Mouse (Mus musculus) thymus, postnatal 10 days (tissue): ENCODE measurements around the gene Inpp5a.

Source experiments
- DNase-seq, 2 experiments: peaks; one replicate each; pipeline ENCODE4 v3.0.0; 2021; ENCODE audit warnings: low spot score in 2 of 2

Gene Inpp5a

DNA sequence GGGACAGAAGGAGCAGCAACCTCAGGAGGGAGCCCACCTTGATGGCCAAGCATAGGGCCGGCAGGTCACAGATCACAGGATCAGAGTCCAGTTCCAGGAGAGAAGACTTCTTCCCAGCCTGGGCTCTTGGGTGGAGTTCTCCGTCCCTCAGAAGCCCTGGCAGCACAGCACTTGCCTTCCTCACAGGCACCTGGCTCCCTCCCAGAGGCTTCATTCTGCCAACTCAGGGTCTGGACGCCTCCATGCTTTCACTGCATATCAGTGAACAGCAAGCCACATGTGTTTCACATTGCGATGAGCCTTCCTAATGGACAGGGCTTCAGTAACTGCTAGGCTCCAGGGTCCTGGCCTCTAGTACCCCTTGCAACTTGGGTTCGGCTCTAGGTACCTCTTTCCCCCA is 147.4 kb downstream of the Inpp5a start:
- DNase-seq = no peak

DNA sequence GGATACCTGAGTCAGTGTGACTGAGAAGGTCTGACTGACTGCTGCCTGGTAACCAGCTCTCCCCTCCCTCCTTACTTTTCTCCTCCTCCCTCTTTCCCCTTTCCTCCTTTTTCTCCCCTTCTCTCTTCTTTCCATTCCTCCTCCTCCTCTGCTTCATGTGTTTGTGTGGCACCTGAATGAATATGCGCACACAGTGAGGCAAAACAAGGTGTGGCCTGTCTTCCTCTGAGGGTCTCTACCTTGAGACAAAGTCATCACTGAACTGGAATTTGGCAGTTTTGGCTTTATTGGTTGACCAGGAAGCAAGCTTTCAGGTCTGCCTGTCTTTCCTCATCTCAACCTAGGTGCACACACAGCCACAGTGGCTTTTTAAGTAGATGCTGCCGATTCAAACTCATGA is 147.9 kb downstream of the Inpp5a start:
- no peak for DNase-seq

DNA sequence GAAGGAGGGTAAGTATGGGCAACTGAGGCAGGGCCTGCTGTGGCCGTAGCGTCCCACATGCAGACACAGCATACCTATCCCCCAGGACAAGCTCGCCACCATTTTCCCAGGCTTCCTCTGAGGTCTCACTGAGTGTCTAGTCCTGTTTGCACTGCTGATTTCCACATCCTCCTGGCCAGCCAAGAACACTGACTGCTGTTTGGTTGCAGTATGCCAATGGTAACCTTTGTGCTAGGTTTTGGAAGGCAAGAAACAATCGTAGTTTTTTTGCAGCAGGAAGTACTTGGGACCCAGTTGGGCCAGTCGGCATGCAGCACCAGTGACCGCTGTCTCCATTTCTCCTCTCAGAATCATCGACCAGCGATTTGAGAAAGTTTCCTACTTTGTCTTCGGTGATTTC is 148.9 kb downstream of the Inpp5a start:
- no peak for DNase-seq

DNA sequence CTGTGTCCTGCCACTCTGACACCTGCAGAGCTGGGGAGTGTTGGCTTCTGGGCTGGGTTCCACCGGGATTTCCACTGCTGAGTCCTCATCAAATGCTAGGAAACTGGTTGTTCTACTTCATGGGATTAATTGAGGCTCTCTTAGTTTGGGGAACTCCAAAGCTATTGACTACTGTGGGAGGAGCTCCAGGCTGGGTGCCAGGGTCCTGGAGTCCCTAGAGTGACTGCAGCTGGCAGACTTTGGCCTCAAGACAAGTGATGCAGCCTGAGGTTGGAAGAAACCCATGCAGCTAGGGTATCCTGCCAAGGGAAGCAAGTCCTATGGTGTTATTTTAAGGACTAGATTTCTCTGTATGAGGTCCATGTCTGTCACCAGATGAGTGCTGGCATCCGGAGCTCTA is 149.6 kb downstream of the Inpp5a start:
- no peak for DNase-seq

DNA sequence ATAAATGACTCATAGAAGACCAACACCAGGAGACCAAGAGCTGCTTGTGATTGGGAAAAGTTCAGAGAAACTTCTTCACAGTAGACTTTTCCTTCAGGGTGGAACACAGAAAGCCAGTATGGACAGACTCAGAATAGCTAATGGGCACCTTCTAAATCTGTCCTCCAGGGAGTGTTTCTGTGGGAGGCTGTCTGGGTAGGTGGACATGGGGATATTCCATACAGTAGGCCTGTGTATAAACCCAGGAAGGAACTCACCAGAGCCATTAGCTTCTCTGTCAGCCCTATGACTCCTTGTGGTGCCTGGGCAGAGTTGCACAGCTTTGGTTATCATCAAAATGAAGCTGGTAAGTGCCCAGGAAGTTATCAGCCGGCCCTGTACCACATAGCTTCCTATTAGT is 151.7 kb downstream of the Inpp5a start:
- no peak for DNase-seq

DNA sequence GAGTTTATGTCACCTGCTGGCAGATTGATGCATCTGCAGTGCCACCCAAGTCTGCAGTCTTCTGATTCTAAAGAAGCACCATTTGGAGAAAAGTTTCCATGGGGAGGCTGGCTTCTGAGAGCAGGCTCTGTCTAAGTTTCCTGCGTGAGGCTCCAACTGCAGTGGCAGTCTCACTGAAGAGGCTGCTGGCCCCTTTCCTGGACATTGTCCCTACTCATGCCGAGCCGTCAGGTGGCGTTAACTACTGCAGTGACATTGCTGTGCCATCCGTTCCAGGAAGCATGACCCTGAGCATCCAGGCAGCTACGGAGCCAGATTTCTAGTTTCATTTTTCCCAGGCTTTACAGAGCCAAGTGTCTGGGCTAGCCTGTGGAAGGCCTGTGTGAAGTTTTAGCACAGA is 152.5 kb downstream of the Inpp5a start:
- no peak for DNase-seq

DNA sequence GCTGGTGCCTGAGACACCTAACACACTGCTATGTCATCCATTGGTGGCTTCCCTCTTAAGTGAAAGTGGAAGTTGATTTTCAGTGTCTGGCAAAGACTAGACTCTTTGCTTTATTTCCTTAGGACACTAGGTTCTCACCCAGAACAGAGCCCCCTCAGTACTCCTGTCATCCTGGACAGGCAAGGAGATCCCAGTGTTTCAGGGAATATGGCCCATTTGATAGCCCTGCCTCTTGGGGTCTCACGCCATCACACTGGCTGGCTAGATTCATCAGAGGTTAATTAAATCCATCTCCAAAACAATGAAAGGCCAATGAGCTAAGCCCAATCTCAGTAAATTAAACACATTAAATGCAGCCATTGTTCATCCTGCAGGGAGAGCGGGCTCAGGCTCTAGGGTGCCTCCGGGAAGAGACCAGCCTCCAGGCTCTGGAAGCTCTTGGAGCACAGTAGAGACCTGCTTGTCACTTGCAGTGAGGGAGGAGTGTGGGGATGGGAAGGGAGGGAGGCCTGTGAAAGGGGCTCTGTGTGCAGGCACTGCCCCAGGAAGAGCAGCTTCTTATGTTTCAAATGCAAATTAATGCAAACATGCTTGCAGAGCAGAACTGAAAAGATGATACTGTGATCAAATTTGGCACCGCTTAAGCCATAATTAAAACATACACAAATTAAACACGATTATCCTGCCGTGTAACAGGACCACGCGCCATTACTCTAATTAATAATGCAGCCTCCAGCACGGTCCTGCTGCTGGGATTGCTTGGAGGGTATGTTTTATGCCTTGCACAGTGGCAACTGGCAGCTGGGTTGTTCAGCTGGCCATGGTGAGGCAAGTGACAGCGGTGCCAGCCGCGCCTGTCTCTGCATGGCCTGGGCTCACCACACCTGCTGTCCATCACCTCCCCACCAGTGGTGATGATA is 156.1 kb downstream of the Inpp5a start:
- no peak for DNase-seq

DNA sequence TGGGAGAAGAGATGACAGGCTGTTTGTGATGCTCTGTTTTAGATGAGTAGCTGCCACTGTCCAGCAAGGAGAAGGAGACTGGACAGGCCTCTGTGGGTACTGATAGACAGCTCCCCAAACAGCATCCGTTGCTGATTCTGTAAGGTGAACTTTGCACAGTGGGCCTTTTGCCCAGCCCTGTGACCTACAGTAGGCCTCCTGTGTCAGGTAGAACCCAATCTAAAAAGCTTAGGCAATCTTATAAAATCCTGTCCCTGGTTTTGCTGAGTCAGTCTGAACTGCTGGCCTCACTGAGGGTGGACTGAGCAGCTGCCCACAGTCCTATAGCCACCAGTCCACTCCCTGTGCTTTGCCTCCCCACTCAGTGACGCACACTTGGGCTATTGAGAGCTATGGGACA is 158.4 kb downstream of the Inpp5a start:
- DNase-seq = no peak

DNA sequence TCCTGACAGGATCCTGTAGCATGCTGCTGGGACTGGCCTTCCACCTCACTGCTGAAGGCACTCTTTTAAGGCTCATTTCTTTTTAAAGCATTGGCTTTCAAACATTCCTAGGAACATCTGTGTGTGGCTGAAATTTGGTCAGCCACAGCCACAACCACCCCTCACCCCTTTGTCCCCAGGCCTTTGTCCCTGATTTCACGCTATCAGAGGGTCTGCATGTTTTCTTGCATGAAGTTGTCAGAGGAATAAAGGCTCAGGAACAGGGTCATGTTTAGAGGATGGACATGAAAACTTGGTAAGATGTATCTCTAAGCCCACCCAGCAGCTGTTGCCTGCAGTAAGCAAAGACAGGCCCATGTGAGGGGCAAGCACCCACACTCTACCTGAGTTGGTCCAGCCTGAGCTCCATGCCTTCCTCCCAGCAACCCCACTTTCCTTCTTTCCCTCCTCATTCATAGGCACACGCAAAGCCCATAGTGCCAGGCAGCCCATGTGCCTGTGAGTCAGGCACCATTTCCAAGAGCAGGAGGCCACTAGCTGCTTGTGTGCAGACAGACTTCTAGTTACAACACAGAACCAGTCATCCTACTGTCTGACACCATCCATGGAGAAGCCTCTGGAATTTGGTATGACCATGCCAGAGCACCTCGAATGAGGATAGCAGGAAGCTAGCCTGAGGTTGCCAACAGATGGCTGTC is 161.3 kb downstream of the Inpp5a start:
- no peak for DNase-seq

DNA sequence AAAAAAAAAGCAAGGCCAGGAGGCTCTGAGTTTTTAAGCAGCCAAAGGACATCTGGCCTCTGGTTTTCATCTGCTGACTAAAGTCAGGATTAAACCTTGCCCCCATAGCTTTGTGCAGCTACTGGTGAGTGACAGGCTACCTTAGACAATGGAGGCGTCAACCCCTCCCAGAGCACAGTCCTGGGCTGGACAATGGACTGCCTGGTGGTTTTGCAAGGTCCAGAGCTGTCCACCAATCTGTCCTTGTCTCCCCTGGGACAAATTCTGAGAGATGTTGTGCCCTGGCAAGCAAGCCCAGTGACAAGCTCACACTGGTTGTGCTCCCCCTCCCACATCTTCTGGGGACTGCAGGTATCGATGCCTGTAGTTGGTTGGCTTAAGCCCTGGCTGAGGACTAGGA is 162.6 kb downstream of the Inpp5a start:
- no peak for DNase-seq

DNA sequence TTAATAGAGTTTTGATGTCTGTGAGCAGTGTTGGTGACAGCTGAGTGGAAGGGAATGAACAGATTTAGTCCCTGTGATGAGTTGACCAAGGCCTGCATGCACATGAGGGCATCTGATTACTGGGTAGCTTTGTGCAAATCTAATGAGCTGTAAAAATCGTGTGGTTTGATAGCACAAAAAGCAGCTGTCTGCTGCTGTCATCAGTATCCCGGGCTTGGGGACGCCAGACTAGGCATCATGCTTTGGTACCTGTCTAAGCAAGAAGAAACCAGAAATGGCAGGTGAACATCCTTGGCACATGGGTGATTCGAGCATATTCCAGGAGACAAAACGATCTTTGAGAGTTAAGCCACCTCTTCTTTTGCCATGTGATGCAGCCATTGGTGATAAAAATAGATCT is 167.4 kb downstream of the Inpp5a start:
- no peak for DNase-seq

DNA sequence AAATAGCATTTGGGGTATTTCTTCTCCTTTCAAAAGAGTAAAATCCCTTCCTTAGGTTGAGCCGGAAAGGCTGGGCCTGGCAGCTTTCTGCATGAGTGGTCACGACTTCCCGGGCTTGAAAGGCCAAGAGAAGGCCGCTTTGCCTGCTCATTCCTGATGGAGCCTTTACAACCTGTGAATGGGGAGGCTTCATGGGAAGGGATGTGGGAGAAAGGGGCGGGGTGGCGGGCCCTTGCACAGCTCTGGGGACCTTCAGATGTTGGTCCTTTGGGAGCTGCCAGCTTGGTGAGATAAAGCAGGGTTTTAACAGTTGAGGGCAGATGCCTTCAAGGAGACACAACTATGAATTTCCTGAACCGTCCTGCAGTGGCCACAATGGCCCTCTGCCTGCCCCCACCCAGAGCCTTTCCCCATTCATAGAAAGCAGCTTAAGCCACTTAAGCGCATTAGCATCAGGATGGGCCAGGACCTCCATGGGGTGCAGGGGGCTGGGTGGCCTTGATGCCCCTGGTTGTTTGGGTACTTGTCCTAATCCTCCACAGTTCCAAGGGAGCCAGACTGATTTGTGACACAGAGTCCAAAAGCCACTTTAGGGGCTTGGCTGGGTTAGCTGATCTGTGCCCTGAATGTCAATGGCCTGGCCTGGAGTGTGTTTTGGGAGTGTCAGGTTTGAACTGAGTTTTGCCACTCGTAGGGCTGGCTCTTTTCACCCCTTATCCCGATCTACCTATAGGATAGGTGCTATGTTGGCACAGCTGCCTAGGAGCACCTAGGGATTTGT is 168.0 kb downstream of the Inpp5a start:
- DNase-seq = no peak

DNA sequence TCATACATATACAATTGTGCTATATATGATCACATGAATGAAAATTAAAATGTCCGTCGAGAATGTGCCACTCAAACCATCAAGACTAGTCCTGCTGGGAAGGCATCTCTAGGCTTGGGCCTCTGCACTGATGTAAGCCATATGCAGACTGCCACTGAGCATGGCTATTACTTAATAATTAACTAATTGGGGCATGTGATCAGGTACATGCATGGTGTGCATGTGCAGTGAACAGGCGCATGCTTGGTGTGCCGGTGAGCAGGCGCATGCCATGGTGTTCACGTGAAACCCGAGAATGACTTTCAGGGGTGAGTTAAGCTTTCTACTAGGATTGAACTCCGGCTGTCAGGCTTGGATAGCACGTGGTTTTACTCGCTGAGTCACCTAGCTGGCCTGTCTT is 170.8 kb downstream of the Inpp5a start:
- no peak for DNase-seq

DNA sequence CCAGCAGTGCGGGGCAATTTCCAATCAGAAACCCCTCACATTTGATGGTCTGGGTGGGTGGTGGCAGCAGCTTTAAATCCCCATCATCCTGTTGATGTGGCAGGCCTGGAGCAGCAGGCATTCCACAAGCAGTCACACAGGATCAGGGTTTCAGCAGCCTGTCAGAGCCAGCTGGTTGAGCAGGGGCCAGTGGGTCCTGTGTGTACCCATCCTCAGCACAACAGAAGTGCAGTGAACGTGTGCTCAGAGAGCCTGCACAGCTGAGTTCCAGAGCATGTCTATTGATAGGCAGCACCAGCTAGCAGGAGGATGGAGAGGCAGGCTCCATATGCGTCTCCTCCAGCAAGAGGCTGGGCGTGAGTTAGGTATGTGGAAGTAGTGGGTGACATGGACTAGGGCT is 174.5 kb downstream of the Inpp5a start:
- DNase-seq = no peak

DNA sequence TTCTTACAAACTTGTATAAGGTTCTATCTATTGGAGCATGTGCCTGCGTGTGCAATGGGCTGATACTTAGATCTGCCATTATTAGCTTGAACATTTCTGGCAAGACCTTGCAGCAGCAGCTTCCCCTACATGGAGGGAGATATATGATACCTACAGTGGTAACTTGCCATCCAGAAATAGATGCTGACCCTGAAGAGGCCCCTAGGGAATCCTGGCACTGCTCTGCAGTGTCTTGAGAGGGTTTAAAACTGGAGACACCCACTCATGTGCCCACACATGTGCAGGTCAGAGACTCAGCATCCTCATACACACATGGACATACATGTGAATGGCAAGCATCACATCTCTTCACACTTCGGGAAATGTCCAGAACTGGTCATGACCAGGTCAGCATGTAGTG is 175.3 kb downstream of the Inpp5a start:
- no peak for DNase-seq

DNA sequence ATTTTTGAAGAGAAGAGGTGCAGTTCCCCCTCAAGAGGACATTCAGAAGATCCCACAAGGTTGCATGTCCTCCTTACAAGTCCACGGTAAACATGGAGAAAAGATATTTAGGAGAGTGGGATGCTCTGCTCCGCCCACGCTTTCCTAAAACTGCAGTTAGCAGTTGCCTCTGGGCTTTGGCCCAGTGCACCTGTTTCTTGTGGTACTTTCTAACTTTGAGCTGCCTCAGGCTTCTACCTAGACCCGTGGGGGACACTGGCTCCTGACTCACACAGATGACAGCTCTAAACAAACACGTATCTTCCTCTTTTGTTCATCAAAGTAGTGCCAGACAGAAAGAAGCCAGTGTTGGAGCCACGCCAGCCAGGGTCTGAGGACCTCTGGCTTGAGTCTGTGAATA is 177.1 kb downstream of the Inpp5a start:
- DNase-seq = no peak

DNA sequence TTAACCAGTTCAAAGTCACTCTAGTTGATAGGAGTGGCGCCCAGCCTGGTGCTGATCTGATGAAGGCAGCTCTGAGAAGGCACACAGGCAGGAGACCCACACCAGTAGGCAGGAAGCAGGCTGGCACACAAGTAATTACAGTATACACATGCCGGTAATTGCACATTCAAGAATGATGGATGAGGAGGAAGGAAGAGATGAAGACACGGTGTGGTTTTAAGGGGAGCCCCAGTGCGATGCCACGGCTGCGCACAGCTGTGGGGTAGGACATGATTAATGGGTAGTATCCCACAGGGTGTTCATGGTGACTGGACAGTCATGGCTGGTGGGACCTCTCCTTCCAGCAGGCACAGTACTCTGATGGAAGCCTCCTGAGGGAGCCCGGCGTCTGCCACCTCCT is 177.6 kb downstream of the Inpp5a start:
- no peak for DNase-seq

DNA sequence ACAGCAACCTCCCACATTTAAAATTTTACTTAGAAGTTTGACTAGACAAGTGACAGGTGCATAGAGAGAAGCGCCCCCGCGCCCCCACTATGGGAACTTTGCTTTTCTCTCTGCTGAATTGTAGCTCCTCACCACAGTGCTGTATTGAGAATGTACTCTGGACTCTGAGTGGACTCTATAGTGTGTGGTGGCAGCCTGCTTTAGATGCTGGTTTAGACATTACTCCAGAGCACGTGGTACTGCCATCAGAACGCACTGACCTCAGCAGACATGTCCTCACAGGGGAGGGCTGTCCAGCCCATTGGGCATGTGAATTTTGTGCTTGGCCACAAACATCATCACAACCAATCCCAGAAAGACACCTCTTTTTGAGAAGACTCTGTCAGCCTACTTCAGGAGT is 181.9 kb downstream of the Inpp5a start:
- DNase-seq = no peak

DNA sequence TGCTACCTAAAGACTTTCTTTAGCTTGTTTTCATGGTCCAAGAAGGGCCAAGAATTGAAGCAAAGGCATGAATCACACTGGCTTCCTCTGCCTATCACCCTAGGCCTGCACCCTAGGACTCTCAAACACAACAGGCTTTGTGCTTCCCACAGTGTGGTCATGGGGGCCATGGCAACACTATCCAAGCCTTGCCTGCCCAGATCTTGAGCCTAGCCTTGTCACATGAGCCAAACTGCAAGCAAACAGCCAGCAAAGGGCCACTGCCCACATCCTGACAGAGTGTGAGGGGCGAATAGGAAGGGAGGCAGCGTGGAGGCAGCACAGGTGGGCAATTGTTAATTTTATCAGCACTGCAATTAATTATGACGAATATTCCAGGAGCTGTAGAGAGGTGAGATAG is 183.8 kb downstream of the Inpp5a start:
- no peak for DNase-seq

DNA sequence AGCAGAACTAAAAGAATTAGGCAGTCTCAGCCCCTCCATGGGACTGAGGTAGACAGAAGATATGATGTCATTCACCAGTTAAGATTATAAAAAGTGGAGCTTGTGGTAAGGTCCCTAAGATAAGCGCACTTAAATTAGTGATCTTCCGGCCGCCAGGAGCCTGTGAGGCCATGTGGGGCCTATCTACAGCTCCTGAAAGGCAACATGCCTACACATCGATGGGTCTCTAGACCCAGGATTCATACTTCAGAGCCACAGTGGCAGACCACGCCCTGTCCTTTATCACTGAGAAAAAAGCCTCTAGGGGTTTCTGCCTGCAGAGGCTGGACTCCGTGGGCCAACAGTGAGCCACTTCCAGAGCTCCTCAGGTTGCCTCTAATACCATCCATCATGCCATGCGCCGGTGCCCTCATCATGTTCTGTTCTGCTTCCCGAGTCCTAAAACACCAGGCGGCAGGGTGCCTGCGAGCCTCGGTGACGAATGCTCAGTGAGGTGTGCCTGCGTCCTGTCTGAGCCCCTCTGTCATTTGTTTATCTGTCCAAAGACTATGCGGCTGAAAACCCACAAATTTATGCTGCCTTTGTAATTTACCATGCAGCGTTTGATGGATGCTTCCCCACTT is 187.3 kb downstream of the Inpp5a start:
- DNase-seq = no peak

DNA sequence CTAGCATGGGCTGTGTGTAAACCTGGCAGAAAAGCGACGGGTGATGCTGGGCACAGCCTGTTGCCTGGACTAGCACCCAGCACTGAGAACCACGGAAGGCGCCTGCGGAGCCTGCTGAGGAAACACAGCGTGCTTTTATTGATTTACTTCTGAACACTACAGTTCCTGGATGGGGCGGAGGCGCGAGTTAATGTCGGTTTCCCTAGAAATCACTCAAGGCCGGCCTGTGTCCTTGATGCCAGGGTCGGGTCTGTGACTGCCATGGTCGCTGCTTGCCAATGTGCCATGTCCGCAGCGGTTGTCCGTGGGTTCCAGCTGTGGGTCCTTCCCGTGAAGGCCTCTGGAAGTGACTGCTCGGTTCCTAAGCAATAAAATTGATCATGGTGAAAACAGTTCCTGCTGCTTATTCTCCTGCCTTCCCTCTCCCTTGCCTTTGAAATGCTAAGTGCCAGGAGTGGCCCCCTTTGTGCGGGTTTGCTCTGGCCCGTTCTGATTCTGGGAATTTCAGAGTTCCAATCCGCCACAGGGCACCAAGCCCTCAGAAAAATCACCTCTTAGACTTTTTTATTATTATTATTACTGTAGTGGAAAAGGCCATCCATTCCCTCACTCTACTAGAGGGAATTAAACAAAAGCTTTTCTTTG is 190.5 kb downstream of the Inpp5a start:
- no peak for DNase-seq
